Mouse (Mus musculus): ENCODE data around the gene Nos1. TPM values are rescaled to one million over a fixed set of nuclear protein-coding genes. Genes with fewer than 3 reads are reported as not detected.

Nos1 gene
- total and polyA plus RNA-seq, 2 experiments from 2014 or later, result 3.1 to 10.7 TPM

DNA sequence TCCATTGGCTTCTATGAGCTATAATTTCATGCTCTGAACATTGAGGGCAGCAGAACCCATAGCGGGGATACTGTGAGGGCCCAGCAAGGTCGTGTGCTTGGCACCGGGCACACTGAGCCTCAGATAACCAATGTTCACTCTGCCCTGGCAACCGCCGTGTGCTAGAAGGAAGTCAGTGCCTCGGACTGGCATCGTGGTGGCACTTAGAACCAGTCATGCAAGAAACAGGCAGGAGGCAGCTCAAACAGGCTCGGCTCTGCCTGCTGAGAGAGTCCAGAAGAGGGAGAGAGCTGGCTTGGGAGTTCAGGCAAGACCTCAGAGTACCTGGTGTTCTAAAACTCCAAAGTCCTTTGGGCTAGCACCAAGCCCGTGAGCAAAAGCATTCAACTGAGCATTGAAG is 16.3 kb upstream of the Nos1 start:
- TF ChIP-seq CTCF (IDR thresholded peaks at IDR 0.05; ENCODE audit: low read depth), result no peak
- 56% methylated on average over 9 of the region's 9 CpGs for WGBS
- no peaks in the 10 kb centered on the region for H3K27me3 ChIP-seq (ENCODE audit: insufficient read depth, low read length)
- peaks cover 6% of the 10 kb centered on the region; the same call in 1 of the 2 replicates for H3K36me3 ChIP-seq (ENCODE audit: insufficient read depth, low read length)
- no peaks in the 10 kb centered on the region for H3K9me3 ChIP-seq (ENCODE audit: low read length)
- ATAC-seq (no peak), DNase-seq (ENCODE audit: low spot score) (no peak)
- no peak overlapping the region for H3K9ac ChIP-seq (replicated peaks; ENCODE audit: low read length)
- no peak overlapping the region for H3K4me3 ChIP-seq (ENCODE audit: low read length)
- H3K4me2 ChIP-seq (ENCODE audit: low read depth, low read length), result no peak overlapping the region
- no peak overlapping the region for H3K27ac ChIP-seq
- no peaks in the 10 kb centered on the region for H3K4me1 ChIP-seq (ENCODE audit: insufficient read depth, low read length)

DNA sequence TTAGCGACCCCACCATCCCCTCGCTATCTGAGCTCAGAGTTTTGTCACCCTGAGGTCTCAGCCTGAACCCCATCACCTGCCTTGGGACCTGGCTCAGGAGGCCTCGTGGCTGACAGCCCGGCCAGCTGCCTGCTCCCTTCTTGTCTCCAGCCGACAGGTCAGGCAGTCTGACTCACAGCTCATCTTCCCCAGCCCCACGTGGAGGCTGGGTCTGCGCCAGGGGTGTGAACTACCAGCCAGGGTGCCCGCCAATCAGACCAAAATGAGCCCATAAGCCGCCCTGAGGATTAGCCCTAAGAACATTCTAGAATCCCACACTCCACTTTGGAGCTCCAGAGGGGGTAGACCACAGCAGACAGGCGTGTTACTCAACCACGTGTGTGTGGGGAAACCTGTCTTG is 1.7 kb upstream of the Nos1 start:
- no peak for ATAC-seq

DNA sequence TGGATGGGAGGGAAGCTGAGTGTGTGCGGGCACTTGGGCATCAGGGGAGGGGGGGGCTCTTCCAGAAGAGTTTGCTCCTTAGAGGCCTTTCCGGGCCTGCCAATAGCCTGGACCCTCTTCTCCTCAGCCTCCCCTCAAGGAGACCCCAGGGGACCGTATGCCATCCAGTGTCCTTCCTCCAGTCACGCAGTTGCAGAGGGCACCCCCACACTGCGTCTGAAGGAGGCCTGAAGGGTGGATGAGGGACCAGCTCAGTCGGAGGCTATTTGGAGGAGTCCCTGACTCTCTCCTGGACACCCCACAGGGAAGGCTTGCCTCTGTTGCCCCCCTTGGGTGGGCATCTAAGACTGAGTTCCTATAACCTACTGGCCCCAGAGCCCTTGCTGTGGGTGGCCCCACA is 346 bp downstream of the Nos1 start:
- no peak overlapping the region for H3K4me3 ChIP-seq (ENCODE audit: low read length)
- H3K27ac ChIP-seq, result no peak overlapping the region
- ATAC-seq (no peak), DNase-seq (ENCODE audit: low spot score) (no peak)
- H3K36me3 ChIP-seq (ENCODE audit: insufficient read depth, low read length), result no peaks in the 10 kb centered on the region
- H3K4me2 ChIP-seq (ENCODE audit: low read depth, low read length), result no peak overlapping the region
- TF ChIP-seq CTCF (IDR thresholded peaks at IDR 0.05; ENCODE audit: low read depth), result no peak
- no peaks in the 10 kb centered on the region for H3K9me3 ChIP-seq (ENCODE audit: low read length)
- WGBS, result 52% methylated on average over 6 of the region's 6 CpGs
- H3K4me1 ChIP-seq (ENCODE audit: insufficient read depth, low read length), result no peaks in the 10 kb centered on the region
- no peaks in the 10 kb centered on the region for H3K27me3 ChIP-seq (ENCODE audit: insufficient read depth, low read length)
- H3K9ac ChIP-seq (replicated peaks; ENCODE audit: low read length), result no peak overlapping the region

More for the DNA sequence above, 1.7 kb upstream of the Nos1 start:
- Histone ChIP-seq H3K27ac (no peak overlapping the region), H3K36me3 (ENCODE audit: insufficient read depth, low read length) (no peaks in the 10 kb centered on the region), H3K4me1 (ENCODE audit: insufficient read depth, low read length) (no peaks in the 10 kb centered on the region), H3K9ac (replicated peaks; ENCODE audit: low read length) (no peak overlapping the region), H3K4me2 (ENCODE audit: low read depth, low read length) (no peak overlapping the region), H3K9me3 (ENCODE audit: low read length) (no peaks in the 10 kb centered on the region), H3K27me3 (ENCODE audit: insufficient read depth, low read length) (no peaks in the 10 kb centered on the region), H3K4me3 (ENCODE audit: low read length) (no peak overlapping the region)
- WGBS, result 48% methylated on average over 11 of the region's 11 CpGs
- TF ChIP-seq CTCF (IDR thresholded peaks at IDR 0.05; ENCODE audit: low read depth), result no peak
- DNase-seq (ENCODE audit: low spot score), result peak; percentile 21

DNA sequence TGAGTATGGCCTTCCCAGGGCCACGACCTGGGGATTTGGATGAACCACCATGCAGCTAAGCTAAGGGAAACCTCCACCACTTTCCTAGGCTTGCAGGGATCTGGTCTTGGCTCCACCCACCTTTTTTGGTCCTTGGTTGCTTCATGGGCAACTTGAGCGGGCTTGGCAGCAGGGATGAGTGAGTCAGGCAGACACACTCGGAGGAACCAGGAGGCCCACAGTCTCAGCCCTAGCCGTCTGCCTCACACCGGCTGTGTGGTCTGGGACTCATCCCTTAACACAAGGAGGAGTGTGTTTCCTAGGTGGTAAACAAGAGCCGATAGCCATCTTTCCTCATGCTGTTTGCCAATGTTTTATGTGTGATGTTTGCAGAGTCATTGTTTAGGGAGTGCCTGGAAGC is 9.2 kb downstream of the Nos1 start:
- no peak overlapping the region for H3K9ac ChIP-seq (replicated peaks; ENCODE audit: low read length)
- no peaks in the 10 kb centered on the region for H3K36me3 ChIP-seq (ENCODE audit: insufficient read depth, low read length)
- no peak for TF ChIP-seq CTCF (IDR thresholded peaks at IDR 0.05; ENCODE audit: low read depth)
- no peak overlapping the region for H3K4me3 ChIP-seq (ENCODE audit: low read length)
- ATAC-seq (no peak), DNase-seq (ENCODE audit: low spot score) (no peak)
- H3K27me3 ChIP-seq (ENCODE audit: insufficient read depth, low read length), result no peaks in the 10 kb centered on the region
- H3K9me3 ChIP-seq (ENCODE audit: low read length), result no peaks in the 10 kb centered on the region
- H3K4me1 ChIP-seq (ENCODE audit: insufficient read depth, low read length), result no peaks in the 10 kb centered on the region
- no peak overlapping the region for H3K4me2 ChIP-seq (ENCODE audit: low read depth, low read length)
- 76% methylated on average over 6 of the region's 6 CpGs for WGBS
- H3K27ac ChIP-seq, result no peak overlapping the region

DNA sequence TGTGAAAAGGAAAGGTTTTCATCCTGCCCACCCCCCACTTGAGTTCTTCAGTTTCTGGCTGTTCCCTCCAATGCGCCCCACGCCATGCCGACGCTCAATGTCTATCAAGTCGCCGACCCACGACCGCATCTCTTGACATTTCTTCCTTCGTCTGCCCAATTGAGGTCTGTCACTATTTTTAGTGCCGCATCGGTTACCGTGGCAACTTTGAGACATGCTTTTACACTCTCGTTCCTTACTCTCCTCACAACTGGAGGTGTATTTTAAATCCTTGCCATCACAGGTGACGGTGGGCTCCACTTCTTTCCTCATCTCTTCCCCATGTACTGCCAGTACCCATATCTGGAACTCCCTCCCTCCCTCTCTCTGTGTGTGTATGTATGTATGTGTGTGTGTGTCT is 11.0 kb downstream of the Nos1 start:
- ATAC-seq (no peak), DNase-seq (ENCODE audit: low spot score) (peak; percentile 39)
- TF ChIP-seq CTCF (IDR thresholded peaks at IDR 0.05; ENCODE audit: low read depth), result no peak
- WGBS, result 50% methylated on average over 14 of the region's 14 CpGs
- Histone ChIP-seq H3K4me3 (ENCODE audit: low read length) (no peak overlapping the region), H3K27me3 (ENCODE audit: insufficient read depth, low read length) (no peaks in the 10 kb centered on the region), H3K27ac (no peak overlapping the region), H3K9me3 (ENCODE audit: low read length) (no peaks in the 10 kb centered on the region), H3K9ac (replicated peaks; ENCODE audit: low read length) (no peak overlapping the region), H3K4me2 (ENCODE audit: low read depth, low read length) (no peak overlapping the region), H3K36me3 (ENCODE audit: insufficient read depth, low read length) (no peaks in the 10 kb centered on the region), H3K4me1 (ENCODE audit: insufficient read depth, low read length) (no peaks in the 10 kb centered on the region)

DNA sequence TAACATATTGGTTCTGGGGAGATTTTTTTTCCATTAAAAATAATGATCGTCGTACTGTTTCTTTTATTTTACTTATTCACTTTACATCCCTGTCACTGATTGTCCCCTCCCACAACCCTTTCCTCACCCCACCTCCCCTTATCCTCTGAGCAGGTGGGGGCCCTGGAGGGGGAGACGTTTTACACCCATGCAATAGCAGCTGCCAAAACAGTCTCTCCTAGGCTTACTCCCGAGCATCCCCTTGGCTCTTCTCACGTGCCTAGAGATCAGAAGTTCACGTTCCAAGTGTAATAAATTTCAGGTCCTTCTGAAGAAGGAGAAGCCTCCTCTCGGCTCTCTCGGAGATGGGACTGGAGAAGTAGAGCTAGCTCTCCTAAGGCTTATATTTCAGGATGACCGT is 20.0 kb downstream of the Nos1 start:
- no peak for ATAC-seq
- no peak overlapping the region for H3K4me3 ChIP-seq (ENCODE audit: low read length)
- 77% methylated on average over 9 of the region's 9 CpGs for WGBS

DNA sequence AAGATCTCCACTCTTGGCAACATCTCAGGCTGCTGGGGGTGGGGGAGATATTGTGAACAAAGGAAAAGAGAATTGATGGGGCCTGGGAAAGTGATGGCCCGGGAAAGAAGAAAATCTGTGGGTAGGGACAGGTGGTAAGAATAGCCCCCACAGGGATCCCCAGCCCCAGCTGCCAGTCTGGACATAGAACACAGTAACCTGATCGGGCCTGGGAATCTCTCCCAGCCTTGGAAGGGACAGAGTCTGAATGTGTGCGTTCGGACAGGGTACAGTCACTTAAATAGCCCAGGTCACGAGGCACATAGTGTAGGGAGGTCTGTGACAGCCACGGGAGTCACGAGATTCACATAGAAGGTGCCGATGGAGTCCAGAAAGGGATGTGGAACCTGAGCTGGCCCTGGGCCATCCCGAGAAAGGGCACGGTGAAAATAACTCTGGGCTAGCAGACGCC is 21.3 kb downstream of the Nos1 start:
- H3K27ac ChIP-seq, result no peak overlapping the region
- ATAC-seq, result no peak
- no peak overlapping the region for H3K4me3 ChIP-seq (ENCODE audit: low read length)
- no peak overlapping the region for H3K9ac ChIP-seq (replicated peaks; ENCODE audit: low read length)
- 81% methylated on average over 11 of the region's 11 CpGs for WGBS
- H3K4me1 ChIP-seq (ENCODE audit: insufficient read depth, low read length), result no peaks in the 10 kb centered on the region
- DNase-seq (ENCODE audit: low spot score), result no peak
- no peak for TF ChIP-seq CTCF (IDR thresholded peaks at IDR 0.05; ENCODE audit: low read depth)
- no peaks in the 10 kb centered on the region for H3K9me3 ChIP-seq (ENCODE audit: low read length)
- H3K36me3 ChIP-seq (ENCODE audit: insufficient read depth, low read length), result no peaks in the 10 kb centered on the region
- H3K4me2 ChIP-seq (ENCODE audit: low read depth, low read length), result no peak overlapping the region
- no peaks in the 10 kb centered on the region for H3K27me3 ChIP-seq (ENCODE audit: insufficient read depth, low read length)

More for the DNA sequence above, 20.0 kb downstream of the Nos1 start:
- no peak for TF ChIP-seq CTCF (IDR thresholded peaks at IDR 0.05; ENCODE audit: low read depth)
- no peaks in the 10 kb centered on the region for H3K36me3 ChIP-seq (ENCODE audit: insufficient read depth, low read length)
- no peak overlapping the region for H3K9ac ChIP-seq (replicated peaks; ENCODE audit: low read length)
- H3K4me1 ChIP-seq (ENCODE audit: insufficient read depth, low read length), result no peaks in the 10 kb centered on the region
- H3K9me3 ChIP-seq (ENCODE audit: low read length), result no peaks in the 10 kb centered on the region
- no peak overlapping the region for H3K4me2 ChIP-seq (ENCODE audit: low read depth, low read length)
- H3K27me3 ChIP-seq (ENCODE audit: insufficient read depth, low read length), result no peaks in the 10 kb centered on the region
- DNase-seq (ENCODE audit: low spot score), result no peak
- no peak overlapping the region for H3K27ac ChIP-seq
